Mouse (Mus musculus) ovary, postnatal 10 days (tissue): ENCODE data around the gene Car14.
"Not testable (repeated sequence)": the region's sequence is repeated elsewhere in the genome, so short reads cannot be mapped to it uniquely, and the experiment has no call there.

ENCODE experiments used
- DNase-seq: peaks from one replicate; pipeline ENCODE4 v3.0.0; 2022; ENCODE audit warnings: low spot score

Gene Car14

DNA sequence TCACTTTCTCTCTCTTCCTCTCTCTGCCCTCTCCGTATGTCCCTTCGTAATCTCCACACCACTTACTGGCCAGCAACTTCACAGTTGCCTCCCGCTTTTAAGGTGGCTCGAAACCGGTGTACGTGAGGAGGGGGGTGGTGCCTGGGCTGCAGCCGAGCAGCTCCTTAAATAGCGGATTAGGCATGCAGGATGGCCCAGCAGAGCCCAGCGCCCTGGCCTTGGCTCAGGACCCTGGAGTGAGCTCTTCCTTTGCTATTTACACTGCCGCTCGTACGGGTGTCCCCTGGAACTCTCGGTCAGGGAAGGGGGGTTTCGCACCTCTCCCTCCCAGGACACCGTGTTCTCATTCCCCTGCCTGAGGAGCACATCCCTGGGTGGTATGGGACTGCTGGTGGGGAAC is at the start of gene Car14:
Car14 (minus strand) TSS at position 124 of the 400 bp plus-strand sequence.
- no peak for DNase-seq

DNA sequence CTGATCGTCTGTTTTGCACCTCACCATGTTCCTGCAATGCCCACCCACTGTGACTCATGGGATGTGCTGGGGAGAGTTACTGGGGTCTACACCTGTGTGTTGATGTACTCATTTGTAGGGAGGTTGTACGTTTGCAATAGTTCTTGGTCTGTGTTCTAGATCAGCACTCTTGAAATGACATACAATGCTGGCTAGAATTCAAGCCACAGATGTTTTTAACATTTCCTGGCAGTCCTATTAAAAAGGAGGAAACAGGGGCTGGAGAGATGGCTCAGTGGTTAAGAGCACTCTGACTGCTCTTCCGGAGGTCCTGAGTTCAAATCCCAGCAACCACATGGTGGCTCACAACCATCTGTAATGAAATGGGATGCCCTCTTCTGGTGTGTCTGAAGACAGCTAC is 49.0 kb upstream of the Car14 start:
- no peak for DNase-seq

DNA sequence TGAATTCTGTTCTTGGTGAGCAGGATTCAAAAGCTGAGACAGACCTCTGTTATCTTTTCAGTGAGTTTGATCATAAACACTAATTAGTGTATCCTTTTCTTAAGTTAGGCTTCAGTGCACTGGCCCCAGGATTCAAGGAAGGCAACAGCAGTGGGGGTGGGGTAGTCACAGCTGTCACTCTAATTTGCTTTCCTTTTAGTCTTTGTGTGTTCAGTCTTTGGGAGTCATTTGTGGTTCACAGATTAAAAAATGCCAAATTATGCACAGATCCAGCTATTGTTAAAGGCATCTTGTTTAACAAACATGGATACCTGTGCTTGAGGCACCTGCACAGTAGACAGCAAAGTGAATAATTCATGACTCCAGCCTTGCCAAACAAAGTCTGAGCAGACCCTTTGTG is 48.5 kb upstream of the Car14 start:
- no peak for DNase-seq

DNA sequence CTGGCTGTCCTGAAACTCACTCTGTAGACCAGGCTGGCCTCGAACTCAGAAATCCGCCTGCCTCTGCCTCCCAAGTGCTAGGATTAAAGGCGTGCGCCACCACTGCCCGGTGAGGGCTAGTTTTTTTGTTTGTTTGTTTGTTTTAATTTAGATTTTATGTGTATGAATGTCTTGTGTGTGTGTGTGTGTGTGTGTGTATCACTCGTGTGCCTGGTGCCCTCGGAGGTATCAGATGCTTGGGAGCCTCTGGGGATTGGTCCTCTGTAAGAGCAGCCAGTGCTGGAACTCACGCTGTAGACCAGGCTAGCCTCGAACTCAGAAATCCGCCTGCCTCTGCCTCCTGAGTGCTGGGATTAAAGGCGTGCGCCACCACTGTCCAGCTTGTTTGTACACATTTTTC is 47.1 kb upstream of the Car14 start:
- not testable (repeated sequence) for DNase-seq

DNA sequence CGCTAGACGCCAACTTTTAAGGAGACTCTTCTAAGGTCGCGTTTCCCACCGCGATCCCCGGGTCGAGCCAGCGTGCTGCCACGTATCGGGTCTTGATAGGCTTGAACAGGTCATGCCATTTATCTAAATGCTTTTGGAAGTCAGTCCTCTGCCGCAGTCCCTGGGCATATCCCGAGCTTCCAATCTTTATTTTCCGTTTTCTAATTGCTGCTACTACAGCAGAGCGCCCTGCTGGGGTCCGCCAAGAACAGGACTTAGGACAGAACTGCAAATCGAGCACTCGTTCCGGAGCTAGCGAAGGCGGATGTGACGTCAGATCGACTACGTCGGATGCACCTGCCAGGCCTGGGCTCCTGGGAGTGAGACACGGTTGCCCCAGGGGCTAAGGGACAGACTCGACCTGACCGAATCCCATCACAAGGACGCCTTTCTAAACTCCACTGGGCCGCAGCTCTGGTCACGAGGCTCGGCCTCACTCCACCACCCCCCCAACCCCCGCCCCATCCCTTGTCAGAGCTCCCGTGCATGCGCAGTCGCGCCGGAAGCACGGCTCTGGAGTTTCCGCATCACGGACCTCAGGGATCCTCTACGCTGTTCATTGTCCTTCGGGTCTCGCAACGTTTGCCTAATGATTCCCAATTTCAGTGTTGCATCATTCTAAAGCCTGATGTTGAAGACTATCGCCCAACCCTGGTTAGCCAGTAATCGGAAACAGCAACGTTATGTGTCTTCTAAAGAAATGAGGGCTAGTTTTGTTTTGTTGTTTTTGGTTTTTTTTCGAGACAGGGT is 46.5 kb upstream of the Car14 start:
- peak; percentile 81 for DNase-seq

DNA sequence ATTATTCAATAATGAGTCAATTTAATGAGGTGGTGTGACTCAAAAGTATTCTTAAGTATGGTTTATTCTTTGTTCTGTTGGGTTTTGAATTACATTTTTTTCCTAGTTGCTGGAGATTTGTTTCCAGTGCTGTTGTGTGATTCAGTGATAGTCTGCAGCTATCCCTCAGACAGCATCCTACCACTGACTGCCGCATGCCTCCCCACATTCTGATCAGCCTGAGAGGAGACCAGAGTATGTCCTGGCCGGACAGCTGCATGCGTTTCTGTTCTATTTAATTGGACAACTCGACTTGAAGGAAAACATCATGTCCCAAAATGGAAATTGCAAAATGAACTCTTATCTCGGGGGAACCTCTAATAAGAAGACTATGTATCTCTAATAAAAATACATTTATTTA is 43.8 kb upstream of the Car14 start:
- DNase-seq: no peak

DNA sequence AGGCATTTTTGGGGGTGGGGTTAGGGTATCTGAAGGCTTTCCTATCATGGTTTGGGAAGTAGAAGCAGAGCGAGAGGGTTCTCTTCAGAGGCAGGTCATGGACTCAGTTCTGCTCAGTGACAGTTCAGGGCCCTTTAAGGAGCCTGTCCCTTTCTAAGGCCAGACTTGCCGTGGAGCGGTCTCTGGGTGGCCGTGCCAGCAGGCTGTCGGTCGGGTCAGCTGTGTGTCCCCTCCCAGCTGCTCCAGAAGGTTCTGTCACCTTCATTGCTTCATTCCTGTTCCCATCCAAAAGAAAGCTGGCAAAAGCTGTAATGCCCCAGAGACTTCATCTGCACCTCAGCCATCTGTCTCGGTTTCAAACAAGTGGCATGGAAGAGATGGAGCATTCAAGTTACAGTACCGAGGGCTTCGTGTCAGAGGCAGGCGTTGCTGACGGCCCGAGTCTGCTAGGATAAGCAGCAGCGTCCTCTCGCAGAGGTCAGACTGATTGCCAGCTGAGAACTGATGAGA is 41.3 kb upstream of the Car14 start:
- no peak for DNase-seq

DNA sequence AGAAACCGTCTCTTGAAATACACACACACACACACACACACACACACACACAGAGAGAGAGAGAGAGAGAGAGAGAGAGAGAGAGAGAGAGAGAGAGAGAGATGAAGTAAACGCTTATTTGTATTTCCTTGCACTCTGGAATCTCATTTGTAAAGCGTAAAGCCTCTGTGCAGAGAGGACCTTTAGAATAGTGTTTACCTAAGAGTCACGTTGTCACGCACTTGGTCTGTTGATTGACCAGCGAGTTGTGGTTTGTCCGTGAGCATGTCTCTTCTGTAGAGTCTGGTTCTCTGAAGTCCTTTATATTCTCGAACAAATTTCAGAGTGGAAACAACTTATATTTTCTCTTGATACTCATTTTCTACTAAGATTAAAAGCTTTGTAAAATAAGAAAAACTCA is 40.3 kb upstream of the Car14 start:
- no peak for DNase-seq

DNA sequence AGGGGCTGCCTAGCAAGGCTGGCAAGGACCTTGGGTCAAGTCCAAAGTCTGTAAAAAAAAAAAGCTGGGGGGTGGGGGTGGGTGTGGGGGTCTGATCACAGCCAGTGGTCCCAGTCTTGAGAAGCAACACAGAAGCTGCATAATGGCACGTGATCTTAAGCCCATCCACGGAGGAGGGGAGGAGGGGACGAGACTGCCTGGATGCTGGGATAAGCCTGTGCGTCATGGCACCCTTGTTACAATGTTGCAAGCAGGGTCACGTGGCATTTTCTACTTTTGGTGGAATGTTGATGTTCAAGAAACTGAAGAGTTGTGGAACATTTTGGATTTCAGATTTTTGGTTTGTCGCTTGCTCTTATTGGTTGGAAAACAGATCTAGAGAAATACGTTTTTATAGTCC is 38.7 kb upstream of the Car14 start:
- DNase-seq: no peak

DNA sequence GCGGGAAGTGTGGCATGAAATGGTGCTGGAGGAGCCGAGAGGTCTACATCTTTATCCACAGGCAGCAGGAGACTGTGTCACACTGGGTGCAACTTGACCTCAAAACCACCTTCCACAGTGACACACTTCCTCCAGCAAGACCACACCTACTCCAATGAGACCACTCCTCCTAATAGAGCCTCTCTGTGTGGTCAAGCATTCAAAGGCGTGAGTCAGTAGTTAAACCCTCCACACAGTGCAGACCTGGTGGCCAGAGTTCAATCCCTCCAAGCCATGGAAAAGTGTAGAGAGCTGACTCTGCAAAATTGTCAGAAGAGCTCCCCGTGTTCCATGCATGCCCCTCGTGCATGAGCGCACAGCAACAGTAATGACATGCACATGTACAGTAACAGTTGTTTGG is 38.3 kb upstream of the Car14 start:
- DNase-seq: no peak

DNA sequence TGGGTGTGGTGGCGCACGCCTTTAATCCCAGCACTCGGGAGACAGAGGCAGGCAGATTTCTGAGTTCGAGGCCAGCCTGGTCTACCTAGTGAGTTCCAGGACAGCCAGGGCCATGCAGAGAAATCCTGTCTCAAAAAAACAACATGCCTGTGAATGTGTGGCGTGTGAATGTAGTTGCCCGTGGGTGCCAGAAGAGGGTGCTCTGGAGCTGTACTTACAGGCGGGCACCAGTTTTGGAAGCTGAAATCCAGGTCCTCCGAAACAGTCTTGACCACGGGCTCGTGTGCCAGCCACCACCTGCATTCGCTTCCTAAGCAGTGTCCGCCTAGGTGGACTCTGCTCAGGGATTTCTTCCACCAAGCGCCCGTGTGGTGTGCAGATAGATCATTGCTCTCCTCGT is 34.3 kb upstream of the Car14 start:
- no peak for DNase-seq

DNA sequence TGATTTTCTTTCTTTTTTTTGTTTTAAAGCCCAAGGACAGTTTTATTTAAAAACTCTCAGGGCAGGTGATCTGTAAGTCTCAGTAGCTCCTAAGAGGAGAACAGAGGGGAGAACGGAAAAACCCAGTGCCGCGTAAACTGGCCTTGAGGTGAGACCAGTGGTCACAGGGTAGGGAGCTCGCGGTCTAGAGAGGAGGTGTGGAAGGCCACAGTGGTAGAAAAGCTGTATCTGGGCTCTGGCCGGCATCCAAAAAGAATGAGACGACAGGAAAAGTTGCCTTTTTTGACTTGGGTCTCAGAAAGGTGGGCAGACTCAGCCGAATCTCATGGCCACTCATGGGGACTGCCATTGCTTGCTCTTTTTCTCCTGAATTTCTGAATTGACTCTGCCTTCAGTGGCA is 33.7 kb upstream of the Car14 start:
- DNase-seq: no peak

DNA sequence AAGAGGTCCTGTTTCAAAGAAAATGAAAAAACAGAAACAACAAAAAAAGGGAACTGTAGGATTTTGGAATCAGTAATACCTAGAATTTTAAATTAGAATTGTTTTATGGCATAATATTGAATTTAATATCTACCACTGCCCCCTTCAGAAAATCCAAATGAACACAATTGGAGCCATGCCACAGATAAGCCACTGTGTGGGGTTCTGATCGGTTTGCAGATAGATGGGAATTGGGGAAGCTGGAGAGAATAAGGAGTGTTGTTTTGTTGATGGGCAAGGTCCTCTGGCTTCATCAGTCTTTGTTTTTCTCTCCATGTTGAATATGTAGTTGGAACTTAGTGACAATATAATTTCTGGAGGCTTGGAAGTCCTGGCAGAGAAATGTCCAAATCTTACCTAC is 30.0 kb upstream of the Car14 start:
- DNase-seq: no peak

DNA sequence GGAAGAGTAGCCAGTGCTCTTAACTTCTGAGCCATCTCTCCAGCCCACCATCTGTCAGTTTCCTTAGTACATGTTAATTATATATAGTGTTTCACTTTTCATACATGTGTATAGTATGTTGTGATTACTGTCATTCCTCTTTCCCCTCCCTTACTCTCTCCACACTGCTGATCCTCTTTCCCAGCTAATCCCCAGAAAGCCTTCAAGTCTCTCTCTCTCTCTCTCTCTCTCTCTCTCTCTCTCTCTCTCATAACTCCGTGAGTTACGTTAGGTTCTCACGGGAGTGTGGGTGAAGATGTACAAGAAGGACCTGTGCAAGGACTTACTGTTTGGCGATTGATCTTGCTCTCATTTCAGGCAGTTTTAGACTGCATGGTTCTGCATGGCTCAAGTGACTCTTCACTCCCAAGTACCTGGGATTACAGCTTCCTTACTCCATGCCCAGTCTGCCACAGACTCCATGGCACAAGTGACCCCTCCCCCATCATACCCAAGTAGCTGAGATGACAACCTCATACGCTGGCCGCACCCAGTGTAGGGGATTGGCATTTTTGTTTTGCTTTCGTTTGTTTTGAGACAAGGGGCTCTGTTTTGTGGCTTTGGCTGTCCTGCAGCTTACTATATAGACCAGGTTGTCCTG is 28.7 kb upstream of the Car14 start:
- no peak for DNase-seq

DNA sequence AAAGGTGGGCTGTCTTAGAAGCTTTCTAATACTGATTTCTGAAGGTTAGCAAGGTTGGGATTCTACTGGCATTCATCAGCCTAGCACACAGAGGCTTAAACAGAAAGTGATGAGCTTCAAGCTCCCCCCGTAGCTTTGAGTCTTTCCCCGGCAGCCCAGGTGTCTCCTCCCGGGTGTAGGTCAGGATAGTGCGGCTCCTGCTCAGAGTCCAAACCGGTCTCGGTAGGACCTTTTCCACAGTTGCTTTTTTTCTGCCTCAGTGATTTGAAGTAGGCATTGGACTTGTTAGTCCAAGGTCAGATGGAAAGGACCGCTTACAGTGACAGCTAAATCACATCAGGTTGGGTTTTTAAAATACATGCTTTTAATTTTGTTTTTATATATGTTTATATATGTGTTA is 28.1 kb upstream of the Car14 start:
- no peak for DNase-seq

DNA sequence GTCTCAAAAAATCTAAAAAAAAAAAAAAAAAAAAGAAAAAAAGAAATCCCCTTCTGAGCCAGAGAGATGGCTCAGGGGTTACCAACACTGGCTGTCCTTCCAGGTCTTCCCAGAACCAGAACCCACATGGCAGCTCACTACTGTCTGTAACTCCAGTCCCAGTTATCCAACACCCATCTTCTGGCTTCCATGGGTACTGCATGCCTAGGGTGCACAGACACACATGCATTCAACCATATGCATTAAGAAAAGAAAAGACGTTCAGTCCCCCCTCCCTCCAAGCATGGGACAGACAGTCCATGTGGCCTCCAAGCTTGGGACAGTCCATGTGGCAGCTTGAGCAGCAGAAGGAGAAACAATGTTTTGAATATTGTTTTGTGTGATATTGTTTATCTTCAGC is 27.7 kb upstream of the Car14 start:
- DNase-seq: no peak

DNA sequence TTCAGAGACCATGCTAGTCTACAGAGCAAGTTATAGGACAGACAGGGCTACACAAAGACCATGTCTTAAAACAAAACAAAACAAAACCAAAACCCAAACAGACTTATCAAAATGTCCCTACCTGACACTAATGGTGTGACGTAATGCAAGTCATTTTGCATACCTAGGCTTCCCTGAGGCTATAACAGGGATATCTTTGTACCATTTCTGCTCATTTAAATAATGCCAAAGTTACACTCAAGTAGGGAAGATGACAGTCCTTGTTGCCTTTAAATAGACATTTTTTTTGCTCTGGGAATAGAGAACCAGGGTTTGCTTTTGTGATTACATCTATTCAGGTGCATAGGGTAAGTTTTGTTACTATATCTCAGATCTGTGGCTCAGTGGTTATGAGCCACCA is 27.0 kb upstream of the Car14 start:
- DNase-seq: no peak

DNA sequence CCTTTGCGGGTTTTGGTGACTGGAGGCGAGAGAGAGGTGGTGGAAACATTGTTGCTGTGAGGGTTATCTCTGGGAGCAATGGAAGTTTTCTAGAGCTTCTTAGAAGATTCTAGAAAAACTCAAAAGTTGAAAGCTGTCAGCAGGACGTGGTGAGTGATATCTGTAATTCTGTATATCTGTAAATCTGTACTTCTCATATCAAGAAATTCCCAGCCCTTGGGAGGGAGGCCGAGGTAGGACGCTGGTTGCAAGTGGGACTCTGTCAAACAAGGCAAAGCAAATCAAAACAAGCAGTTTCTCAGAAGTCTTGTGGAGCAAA is 25.9 kb upstream of the Car14 start:
- no peak for DNase-seq

DNA sequence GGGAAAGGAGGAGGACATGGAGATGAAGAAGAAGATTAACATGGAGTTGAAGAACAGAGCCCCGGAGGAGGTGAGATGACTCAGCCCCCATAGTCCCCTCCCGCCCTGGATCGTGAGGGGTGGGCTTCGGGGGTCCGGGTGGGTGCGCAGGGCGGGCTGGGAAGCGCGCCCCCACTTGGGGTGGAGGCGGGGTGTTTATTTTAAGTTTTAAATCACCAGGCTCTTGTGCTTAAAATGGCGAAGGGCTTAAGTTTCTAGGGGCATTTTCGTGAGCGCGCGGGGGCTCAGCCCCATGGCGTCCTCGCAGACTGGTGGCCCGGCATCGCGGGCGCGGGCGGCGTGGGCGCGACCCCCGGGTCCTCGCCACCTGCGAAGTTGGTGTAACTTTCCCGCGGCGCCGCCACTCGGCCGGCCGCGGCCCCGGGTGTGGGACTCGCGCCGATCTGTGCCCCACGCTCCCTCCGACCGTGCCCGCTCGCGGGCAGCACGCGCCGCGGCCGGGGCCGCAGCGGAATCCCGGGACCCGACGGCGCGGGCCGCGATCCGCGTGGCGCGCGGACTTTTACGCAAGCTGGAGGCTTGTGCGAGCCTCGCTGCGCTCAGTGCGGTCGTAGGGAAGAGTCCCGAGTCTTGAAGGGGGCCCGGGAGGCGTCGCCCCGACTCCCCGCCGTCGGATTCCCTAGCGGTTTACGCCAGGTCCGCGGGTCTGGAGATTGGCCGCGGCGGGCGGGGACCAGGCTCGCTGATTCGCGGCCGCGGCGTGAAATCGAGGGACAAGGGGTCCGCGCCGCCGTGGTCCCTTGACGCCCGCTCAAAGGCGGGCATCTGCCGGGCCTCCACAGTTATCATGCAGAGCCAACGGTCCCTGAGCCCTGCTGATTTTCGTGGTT is 25.3 kb upstream of the Car14 start:
- peak; percentile 31 for DNase-seq

DNA sequence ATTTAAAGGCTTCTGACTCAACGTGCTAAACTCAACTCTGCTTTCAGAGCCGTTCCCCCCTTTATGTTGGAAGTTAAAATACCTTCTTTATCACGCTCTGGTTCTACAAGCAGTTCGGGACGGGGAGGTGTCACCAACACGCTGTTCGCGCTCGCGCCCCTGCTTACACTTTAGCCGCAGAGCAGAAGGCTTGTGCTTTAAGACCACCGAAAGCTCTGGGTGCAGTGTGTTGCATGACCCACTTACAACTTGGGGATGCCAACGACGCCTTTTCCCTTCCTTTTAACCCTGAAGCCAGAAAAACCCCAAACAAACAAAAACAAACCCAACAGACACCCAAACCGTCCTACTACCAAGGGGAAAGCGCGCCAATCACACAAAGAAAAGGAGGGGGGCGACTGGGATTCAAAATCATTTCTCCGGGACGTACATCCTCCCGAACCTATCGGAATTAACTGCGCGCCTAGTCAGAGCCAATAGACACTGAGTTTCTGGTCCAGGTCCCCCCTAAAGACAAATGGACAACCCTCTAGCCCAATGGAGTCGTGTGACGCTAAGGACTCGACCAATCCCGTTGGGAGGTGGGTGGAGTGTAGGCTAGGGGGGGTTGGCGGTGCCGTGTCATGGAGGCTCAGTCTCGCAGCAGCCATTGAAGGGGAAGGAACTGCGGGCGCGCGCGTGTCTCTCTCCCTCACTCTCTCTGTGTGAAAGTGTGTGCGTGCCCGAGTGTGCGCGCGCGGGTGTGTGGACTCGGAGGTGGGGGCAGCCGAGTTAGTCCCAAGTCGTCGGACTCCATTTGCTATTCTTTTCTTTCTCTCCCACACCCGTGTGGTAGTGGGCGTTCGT is 24.4 kb upstream of the Car14 start, which contains the start of gene Anp32e:
Anp32e (plus strand) TSS at position 589 of the 846 bp plus-strand sequence.
- peak; percentile 94 for DNase-seq

DNA sequence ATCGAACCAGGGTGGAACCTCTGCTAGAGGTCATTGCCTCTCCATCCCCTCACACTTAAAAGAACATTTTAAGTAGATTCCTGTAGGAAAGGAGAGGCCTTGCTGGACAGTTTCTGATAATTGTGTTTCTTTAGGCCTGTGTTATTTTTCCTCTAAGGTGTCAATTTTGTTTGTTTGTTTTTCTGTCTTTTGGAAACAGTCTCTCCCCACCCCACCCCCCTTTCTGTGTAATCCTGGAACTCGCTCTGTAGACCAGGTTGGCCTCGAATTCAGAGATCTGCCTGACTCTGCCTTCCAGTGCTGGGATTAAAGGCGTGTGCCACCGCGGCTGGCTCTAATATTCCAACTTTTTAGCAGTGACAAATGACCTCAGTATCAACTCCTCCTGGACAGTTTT is 23.8 kb upstream of the Car14 start:
- no peak for DNase-seq

DNA sequence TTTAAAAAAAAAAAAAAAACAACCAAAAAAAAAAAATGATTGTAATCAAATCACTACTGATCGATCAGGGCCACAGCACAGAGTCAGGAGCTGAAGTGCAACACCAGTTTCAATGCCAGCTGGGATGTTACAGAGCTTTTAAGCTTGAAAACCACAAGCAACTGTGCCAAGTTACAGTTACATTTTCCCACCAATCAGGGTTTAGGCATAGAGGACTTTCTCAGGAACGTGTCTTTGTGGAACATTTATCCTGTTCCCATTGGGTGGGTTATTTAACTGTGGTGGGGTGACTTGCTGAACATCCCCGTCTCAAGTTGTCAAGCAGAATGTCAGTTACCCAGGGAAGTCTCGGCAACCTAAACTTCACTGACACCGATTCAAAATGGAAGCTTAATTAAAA is 20.6 kb upstream of the Car14 start:
- no peak for DNase-seq
